Mouse (Mus musculus) lung, adult 2 months (tissue): Measurements from ENCODE around the gene C9orf72. TPM values are rescaled to one million over a fixed set of nuclear protein-coding genes. Genes with fewer than 3 reads are reported as not detected.

Source experiments
- DNase-seq: peaks from one replicate; pipeline ENCODE4 v3.0.0; 2022
- H3K4me1 ChIP-seq: fragments of 200-500 bp; 2 replicates; pipeline ENCODE4 v1.6.1; 2011; ENCODE audit warnings: low read length; ENCODE audit not compliant: control insufficient read depth, insufficient read depth
- H3K4me3 ChIP-seq: fragments of 200-500 bp; replicated peaks from 2 replicates; pipeline ENCODE3; 2011; ENCODE audit warnings: low read depth, mild to moderate bottlenecking, control low read depth, low read length; ENCODE audit errors: extremely low read depth
- CTCF ChIP-seq: fragments of 200-500 bp; IDR thresholded peaks from 2 replicates; pipeline ENCODE4 v1.5.1; 2011; ENCODE audit warnings: mild to moderate bottlenecking, low read length, control low read depth; ENCODE audit not compliant: insufficient read depth
- POLR2A ChIP-seq: fragments of 200-500 bp; IDR thresholded peaks from 2 replicates; pipeline ENCODE4 v1.6.1; 2011; ENCODE audit warnings: low read depth, mild to moderate bottlenecking, control low read depth, low read length, borderline replicate concordance; ENCODE audit errors: extremely low read depth
- WGBS: fragments of 180-500 bp; shearing (Covaris S2); methylation state at CpG from one replicate; pipeline ENCODE4 v1.1.7; 2018; 5-methylcytosine and 5-hydroxymethylcytosine counted together
- polyA plus RNA-seq: library from polyadenylated mRNA; depleted of rRNA; stranded (reverse); fragments of >200 nt; gene quantifications from 2 replicates; pipeline ENCODE4 v1.2.3, GENCODE M21; 2012

Gene C9orf72
- polyA plus RNA-seq, 1 experiment = 6.4 TPM

DNA sequence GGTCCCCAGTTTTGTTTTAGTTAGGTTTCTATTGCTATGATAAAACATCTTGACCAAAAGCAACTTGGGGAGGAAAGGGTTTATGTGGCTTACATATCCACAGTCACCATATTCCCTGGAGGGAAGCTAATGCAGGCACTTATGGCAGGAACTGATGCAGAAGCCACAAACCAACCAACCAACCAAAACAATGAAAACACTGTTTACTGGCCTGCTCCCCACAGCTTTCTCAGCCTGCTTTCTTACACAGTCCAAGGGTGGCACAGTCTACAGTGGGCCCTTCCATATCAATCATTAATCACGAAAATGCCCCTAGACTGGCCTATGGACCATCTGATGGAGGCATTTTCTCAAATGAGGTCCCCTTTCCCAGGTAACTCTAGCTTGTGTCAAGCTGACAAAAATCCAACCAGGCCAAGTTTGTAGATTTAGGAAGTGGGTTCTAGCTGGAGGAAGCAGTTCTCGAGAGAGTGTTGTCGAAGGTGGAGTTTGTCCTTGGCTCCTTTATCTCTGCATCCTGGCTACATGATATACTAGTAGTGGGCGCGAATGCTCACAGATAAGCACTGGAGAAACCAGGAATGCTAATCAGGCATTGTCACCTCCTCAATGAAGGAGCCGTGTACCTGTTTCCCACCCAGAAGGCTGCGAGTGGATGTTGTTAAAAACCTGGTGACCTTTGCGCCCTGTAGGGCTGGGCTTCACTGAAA is 38.2 kb downstream of the C9orf72 start:
- Histone ChIP-seq H3K4me3 (no peak overlapping the region), H3K4me1 (peaks cover 2% of the 10 kb centered on the region; the same call in 1 of the 2 replicates)
- WGBS = 88% methylated on average over 8 of the region's 8 CpGs
- TF ChIP-seq CTCF (no peak), POLR2A (no peak)
- no peak for DNase-seq

GRCm38 (mm10) chr4:35177926-35178645 is 47.9 kb downstream of the C9orf72 start:
- DNase-seq = no peak
- WGBS = 72% methylated on average over 12 of the region's 12 CpGs
- TF ChIP-seq POLR2A = no peak
- no peak overlapping the region for H3K4me3 ChIP-seq
- no peaks in the 10 kb centered on the region; the same call in 1 of the 2 replicates for H3K4me1 ChIP-seq

- no peaks in the 10 kb centered on the region; the same call in 1 of the 2 replicates for H3K4me1 ChIP-seq
- TF ChIP-seq POLR2A (no peak), CTCF (no peak)
- no peak overlapping the region for H3K4me3 ChIP-seq
- WGBS = 74% methylated on average over 2 of the region's 2 CpGs
- no peak for DNase-seq
These were observed 50.4 kb downstream of the C9orf72 start for GRCm38 (mm10) chr4:35175566-35175965.

DNA sequence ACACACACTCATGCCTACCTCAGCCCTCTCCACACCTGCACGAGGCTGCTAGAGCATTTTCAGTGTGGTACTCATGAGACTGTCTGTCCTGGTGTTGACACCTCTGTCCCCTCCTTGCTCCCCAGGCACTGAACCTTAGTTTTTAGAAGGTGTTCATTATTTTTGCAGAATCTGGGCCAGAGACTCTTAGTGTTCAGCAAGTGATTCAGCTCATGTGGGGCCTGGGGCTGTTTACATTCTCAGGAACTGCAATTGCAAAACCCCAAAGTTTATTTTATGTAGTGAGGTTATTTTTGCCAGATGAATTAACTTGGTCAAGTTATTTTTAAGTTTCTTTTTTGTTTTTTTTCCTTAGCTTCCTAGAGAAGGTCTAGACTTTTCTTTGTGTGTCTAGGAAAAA is 52.4 kb downstream of the C9orf72 start:
- no peaks in the 10 kb centered on the region; the same call in 1 of the 2 replicates for H3K4me1 ChIP-seq
- no peak overlapping the region for H3K4me3 ChIP-seq
- TF ChIP-seq POLR2A = no peak
- TF ChIP-seq CTCF = no peak
- DNase-seq = no peak
- 42% methylated on average over 1 of the region's 1 CpGs for WGBS

DNA sequence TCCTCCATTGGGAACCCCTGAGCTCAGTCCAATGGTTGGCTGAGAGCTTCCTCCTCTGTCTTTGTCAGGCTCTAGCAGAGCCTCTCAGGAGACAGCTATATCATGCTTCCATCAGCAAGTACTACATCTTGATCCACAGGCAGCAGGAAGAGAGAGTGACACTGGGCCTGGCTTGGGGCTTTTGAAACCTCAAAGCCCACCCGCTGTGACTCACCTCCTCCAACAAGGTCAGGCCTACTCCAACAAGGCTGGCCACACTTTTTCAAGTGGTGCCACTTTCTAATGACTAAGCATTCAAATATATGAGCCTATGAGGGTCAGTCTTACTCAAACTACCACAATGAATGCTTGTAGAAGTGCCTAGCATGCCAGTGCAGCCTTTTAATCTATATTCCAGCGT is 53.5 kb downstream of the C9orf72 start:
- TF ChIP-seq CTCF (no peak), POLR2A (no peak)
- DNase-seq = no peak
- H3K4me3 ChIP-seq = no peak overlapping the region
- H3K4me1 ChIP-seq = no peaks in the 10 kb centered on the region; the same call in 1 of the 2 replicates
- 92% methylated on average over 2 of the region's 2 CpGs for WGBS

DNA sequence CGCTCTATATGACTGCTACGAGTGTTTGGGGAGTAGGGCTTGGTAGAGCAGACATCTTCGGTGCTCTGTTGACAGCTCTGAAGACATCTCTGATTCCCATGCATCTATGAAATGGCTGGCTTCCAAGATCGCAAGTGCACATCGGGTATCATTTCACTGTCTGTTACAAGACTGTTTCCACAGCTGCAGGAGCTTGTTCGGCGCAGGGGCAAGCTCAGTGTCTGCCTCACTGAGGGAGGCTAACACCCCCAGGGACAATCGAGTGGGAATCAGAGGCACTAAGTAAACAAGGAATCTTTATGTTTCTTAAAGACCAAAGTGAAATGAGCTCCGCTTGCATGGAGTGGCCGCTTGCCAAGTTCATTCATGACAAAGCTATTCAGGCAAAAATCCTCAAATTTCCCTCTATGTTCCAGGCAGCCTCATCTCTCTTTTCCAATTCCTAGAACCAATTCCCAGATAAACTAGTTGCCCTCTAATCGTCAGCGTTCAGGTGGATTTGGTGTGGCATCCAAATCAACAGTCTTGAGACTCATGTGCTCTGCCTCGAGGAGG is 56.3 kb downstream of the C9orf72 start:
- no peak for DNase-seq
- Histone ChIP-seq H3K4me3 (no peak overlapping the region), H3K4me1 (no peaks in the 10 kb centered on the region; the same call in 1 of the 2 replicates)
- TF ChIP-seq POLR2A (no peak), CTCF (no peak)
- 45% methylated on average over 13 of the region's 13 CpGs for WGBS

- TF ChIP-seq CTCF (no peak), POLR2A (no peak)
- Histone ChIP-seq H3K4me3 (no peak overlapping the region), H3K4me1 (no peaks in the 10 kb centered on the region)
- 52% methylated on average over 5 of the region's 5 CpGs for WGBS
- no peak for DNase-seq
These were observed 58.1 kb downstream of the C9orf72 start for GRCm38 (mm10) chr4:35167855-35168254.

- TF ChIP-seq CTCF (no peak), POLR2A (no peak)
- no peaks in the 10 kb centered on the region for H3K4me1 ChIP-seq
- no peak for DNase-seq
- no peak overlapping the region for H3K4me3 ChIP-seq
- WGBS = 52% methylated on average over 3 of the region's 3 CpGs
These were observed 60.0 kb downstream of the C9orf72 start for GRCm38 (mm10) chr4:35165947-35166346.

GRCm38 (mm10) chr4:35165275-35165674 is 60.7 kb downstream of the C9orf72 start:
- Histone ChIP-seq H3K4me3 (no peak overlapping the region), H3K4me1 (no peaks in the 10 kb centered on the region)
- WGBS = 45% methylated on average over 2 of the region's 2 CpGs
- no peak for DNase-seq
- no peak for TF ChIP-seq POLR2A
- no peak for TF ChIP-seq CTCF
